Mouse (Mus musculus) ES-Bruce4 (cell line): ENCODE measurements around the gene Nt5c1a. TPM values are rescaled to one million over a fixed set of nuclear protein-coding genes. Genes with fewer than 3 reads are reported as not detected.
A peak's percentile ranks its signal among the peaks of the same experiment; 100 is the strongest.

Source experiments
- H3K27ac ChIP-seq: 2 replicates; pipeline ENCODE4 v1.5.1; 2012; ENCODE audit warnings: low read length, inconsistent platforms; ENCODE audit not compliant: insufficient read depth
- H3K27me3 ChIP-seq: 2 replicates; pipeline ENCODE4 v1.6.1; 2012; ENCODE audit warnings: mild to moderate bottlenecking, low read length, inconsistent platforms; ENCODE audit not compliant: control insufficient read depth, poor library complexity, insufficient read depth, severe bottlenecking
- H3K36me3 ChIP-seq: 2 replicates; pipeline ENCODE4 v1.6.1; 2012; ENCODE audit warnings: inconsistent platforms, mild to moderate bottlenecking, low read length, moderate library complexity; ENCODE audit not compliant: control insufficient read depth, poor library complexity, insufficient read depth, severe bottlenecking
- H3K4me1 ChIP-seq: one replicate; pipeline ENCODE4 v1.8.1; 2011; ENCODE audit warnings: low read length; ENCODE audit not compliant: control insufficient read depth, insufficient read depth
- H3K4me3 ChIP-seq: 2 replicates; pipeline ENCODE4 v1.5.1; 2011; ENCODE audit warnings: low read depth, mild to moderate bottlenecking, low read length
- H3K9ac ChIP-seq: 2 replicates; pipeline ENCODE4 v1.6.1; 2012; ENCODE audit warnings: low read depth, mild to moderate bottlenecking, inconsistent platforms; ENCODE audit not compliant: poor library complexity, severe bottlenecking
- H3K9me3 ChIP-seq: replicated peaks from 2 replicates; pipeline ENCODE4 v1.6.1; 2012; ENCODE audit warnings: mild to moderate bottlenecking, low read length, inconsistent platforms; ENCODE audit not compliant: control insufficient read depth, poor library complexity, insufficient read depth, severe bottlenecking
- CTCF ChIP-seq: IDR thresholded peaks from one replicate; pipeline ENCODE4 v1.8.1; 2011; ENCODE audit warnings: low read depth, low read length
- EP300 ChIP-seq: IDR thresholded peaks from 2 replicates; pipeline ENCODE4 v1.6.1; 2011; ENCODE audit warnings: low read depth, low read length; ENCODE audit not compliant: insufficient read depth
- POLR2A ChIP-seq: IDR thresholded peaks from one replicate; pipeline ENCODE4 v1.8.1; 2011; ENCODE audit warnings: low read length; ENCODE audit not compliant: insufficient read depth
- polyA plus RNA-seq: library from polyadenylated mRNA; stranded (reverse); fragments of >200 nt; gene quantifications from 2 replicates; pipeline ENCODE4 v1.2.4, GENCODE M21; 2011; ENCODE audit warnings: low read depth; ENCODE audit not compliant: missing spikeins, insufficient read depth, insufficient read length

Nt5c1a gene
- polyA plus RNA-seq, 1 experiment: not detected

- Histone ChIP-seq H3K9ac (no peak overlapping the region), H3K36me3 (no peaks in the 10 kb centered on the region), H3K4me3 (no peak overlapping the region), H3K27ac (no peak overlapping the region), H3K27me3 (peaks cover 3% of the 10 kb centered on the region), H3K4me1 (no peaks in the 10 kb centered on the region), H3K9me3 (no peaks in the 10 kb centered on the region)
- TF ChIP-seq POLR2A (no peak), EP300 (no peak), CTCF (no peak)
Measured at GRCm38 (mm10) chr4:123236431-123237031, 35.2 kb downstream of the Nt5c1a start.

- Histone ChIP-seq H3K27ac (no peak overlapping the region), H3K4me3 (no peak overlapping the region), H3K27me3 (peaks cover 3% of the 10 kb centered on the region), H3K4me1 (no peaks in the 10 kb centered on the region), H3K9me3 (no peaks in the 10 kb centered on the region), H3K9ac (no peak overlapping the region), H3K36me3 (no peaks in the 10 kb centered on the region)
- TF ChIP-seq CTCF: no peak
- no peak for TF ChIP-seq POLR2A
- no peak for TF ChIP-seq EP300
Measured at GRCm38 (mm10) chr4:123237386-123238266, 36.3 kb downstream of the Nt5c1a start.

GRCm38 (mm10) chr4:123239361-123240203 is 38.3 kb downstream of the Nt5c1a start:
- no peaks in the 10 kb centered on the region for H3K4me1 ChIP-seq
- H3K27me3 ChIP-seq: peaks cover 3% of the 10 kb centered on the region
- H3K4me3 ChIP-seq: peak overlapping the region; percentile 70
- H3K27ac ChIP-seq: no peak overlapping the region
- H3K9ac ChIP-seq: peak overlapping the region; percentile 37
- no peaks in the 10 kb centered on the region for H3K36me3 ChIP-seq
- no peaks in the 10 kb centered on the region for H3K9me3 ChIP-seq
- TF ChIP-seq EP300: no peak
- TF ChIP-seq POLR2A: no peak
- TF ChIP-seq CTCF: no peak

- Histone ChIP-seq H3K4me3 (no peak overlapping the region), H3K36me3 (no peaks in the 10 kb centered on the region), H3K9ac (no peak overlapping the region), H3K27me3 (no peaks in the 10 kb centered on the region), H3K9me3 (no peaks in the 10 kb centered on the region), H3K4me1 (no peaks in the 10 kb centered on the region), H3K27ac (no peak overlapping the region)
- TF ChIP-seq CTCF: no peak
- no peak for TF ChIP-seq EP300
- no peak for TF ChIP-seq POLR2A
Measured at GRCm38 (mm10) chr4:123246221-123246620, 44.9 kb downstream of the Nt5c1a start.

GRCm38 (mm10) chr4:123246651-123247050 is 45.3 kb downstream of the Nt5c1a start:
- H3K36me3 ChIP-seq: no peaks in the 10 kb centered on the region
- no peaks in the 10 kb centered on the region for H3K27me3 ChIP-seq
- H3K27ac ChIP-seq: no peak overlapping the region
- H3K9ac ChIP-seq: no peak overlapping the region
- H3K4me3 ChIP-seq: no peak overlapping the region
- no peaks in the 10 kb centered on the region for H3K4me1 ChIP-seq
- H3K9me3 ChIP-seq: no peaks in the 10 kb centered on the region
- no peak for TF ChIP-seq EP300
- no peak for TF ChIP-seq CTCF
- TF ChIP-seq POLR2A: no peak
